Mouse (Mus musculus) c-Kit-positive CD71-negative TER-119-negative erythroid progenitor cells, embryonic 14.5 days (primary cell): ENCODE data around the gene Ccdc107.

Experiments
- DNase-seq: peaks from one replicate; pipeline ENCODE4 v3.0.0-alpha.2; 2013; ENCODE audit warnings: low read depth

The Ccdc107 gene

DNA sequence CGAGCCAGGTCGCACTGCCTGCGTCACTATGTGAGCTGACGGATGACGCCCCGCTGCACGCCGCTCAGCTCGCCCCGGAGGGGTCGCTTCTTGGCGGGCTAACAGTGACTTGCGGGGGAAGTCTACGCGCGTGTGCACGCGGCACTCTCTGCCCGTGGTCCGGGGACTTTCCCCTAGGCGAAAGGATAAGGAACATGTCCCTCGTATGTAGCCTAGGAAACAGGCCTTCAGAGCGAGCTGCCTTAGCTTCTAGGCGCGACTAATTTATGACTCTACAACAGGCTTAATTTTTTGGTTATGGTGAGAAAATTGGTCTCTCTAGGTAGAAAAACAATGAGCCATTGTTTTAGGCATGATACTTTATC lies at the start of gene Ccdc107:
Gene Ccdc107, plus strand, starts transcription at position 80 of the 365 bp plus-strand sequence.
- DNase-seq, result peak; percentile 84

DNA sequence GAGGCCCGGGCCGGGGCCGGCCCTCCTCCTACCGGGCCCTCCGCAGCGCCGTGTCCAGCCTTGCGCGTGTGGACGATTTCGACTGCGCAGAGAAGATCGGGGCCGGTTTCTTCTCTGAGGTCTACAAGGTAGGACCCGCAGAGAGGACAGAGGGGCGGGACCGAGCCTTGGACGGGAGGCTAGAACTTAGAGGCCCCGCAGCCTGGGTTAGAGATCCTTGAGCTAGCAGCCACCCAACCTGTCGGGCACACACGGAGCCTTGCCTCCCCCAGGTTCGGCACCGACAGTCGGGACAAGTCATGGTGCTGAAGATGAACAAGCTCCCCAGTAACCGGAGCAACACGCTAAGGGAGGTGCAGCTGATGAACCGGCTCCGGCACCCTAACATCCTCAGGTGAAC lies 49.2 kb upstream of the Ccdc107 start:
- no peak for DNase-seq

DNA sequence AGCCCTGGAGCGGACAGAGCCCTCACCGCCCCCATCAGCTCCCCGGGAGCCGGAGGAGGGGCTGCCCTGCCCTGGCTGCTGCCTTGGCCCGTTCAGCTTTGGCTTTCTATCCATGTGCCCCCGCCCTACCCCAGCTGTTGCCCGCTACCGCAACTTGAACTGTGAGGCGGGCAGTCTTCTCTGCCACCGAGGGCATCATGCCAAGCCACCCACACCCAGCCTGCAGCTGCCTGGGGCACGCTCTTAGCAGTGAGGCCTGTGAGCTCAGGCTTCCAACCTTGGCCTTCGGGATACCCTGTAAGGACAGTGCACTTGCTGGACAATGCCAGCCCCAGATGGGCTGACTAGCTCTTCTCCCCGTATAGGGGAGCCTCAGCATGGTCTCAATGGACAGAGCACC lies 45.4 kb upstream of the Ccdc107 start:
- DNase-seq, result no peak

DNA sequence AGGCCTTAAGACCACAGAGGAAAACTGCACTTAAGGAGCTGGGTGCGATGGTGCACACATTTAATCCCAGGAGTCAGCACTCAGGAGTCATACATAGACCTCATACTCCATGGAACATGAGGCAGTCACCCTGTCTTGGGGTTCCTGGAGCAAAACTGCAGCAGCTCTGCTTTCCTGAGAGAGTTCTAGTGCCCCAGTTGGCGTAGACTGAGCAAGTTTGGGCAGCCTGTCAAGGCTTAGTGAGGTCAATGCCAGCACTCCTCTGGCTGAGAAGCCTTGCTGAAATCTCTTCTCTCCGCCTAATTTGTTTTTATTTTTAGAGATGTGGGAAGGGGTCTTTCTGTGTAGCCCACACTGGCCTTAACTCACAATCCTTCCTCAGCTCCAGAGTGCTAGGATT lies 44.1 kb upstream of the Ccdc107 start:
- DNase-seq, result no peak

DNA sequence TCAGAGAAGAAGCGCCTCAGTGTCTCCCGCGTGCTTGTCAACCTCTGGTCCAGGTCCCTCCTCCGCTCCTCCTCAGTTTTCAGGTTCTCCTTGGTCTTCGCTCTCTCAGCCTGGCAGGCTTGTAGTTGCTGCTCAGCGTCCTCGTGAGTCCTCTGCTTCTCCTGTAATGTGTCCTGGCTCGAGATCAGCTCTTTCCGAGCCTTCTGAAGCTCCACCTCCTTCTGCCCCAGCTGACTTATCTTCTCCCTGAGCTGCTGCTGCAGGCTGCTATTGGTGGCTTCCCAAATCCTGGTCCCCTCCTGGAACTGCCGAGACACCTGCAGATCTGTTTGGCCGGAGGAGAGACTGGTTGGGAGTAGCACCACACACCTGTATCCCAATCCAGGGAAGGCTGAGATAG lies 40.4 kb upstream of the Ccdc107 start:
- no peak for DNase-seq

DNA sequence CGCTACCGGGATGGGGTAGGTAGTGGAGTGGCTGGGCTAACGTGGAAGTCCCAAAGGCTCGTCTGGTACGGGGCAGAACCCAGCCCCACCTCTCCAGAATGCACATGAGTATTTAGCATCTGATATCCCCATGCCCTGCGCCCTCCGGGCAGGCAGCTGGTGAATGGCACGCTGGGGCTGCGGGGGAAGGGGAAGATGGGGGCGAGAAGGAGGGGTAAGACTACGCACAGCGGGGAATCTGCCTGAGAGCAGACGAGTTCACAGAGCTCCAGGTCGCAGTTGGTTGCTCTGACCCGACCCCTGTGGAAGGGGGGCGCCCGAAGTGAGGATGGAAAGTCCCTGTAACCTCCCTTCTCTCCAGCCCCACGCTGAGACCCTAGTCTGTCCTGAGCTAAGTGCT lies 39.3 kb upstream of the Ccdc107 start:
- DNase-seq, result no peak

DNA sequence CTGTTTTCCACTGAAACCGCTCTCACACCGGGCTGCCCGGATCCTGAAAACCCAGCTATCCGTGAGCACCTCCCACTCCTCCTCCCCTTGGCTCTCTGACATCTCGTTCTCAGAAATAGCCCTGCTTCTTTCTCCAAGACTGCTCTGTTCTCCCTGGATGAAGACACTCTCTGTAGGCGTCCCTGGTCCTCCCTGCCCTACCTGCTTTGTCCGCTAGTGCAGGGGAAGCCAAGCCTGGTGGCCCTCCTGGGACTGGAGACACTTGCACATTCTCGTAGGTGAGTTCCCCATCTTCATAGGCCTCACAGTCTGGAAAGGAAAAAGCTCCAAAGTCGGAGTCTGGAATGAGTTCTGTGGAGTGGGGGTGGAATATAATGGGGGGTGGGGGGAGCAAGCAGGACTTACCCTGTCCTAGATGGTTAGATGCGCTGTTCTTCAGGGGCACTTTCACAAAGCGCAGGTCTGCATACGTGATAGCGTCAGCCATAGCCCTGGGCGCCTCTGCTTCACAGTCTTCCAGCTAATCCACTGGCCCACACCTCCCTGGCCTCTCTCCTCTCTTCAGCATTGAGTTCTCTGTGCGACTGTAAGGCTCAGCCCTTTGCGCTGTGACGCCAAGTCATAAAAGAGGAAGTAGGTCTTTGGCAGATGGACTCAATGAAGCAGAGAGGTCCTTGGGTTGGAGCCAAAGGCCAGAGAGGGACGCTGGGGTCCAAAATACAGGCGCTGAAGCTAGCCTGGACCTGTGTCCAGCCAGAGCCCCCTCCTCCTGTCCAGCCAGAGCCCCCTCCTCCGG lies 38.5 kb upstream of the Ccdc107 start, which contains the start of gene Cd72:
Gene Cd72, minus strand, starts transcription at position 588 of the 796 bp plus-strand sequence.
- no peak for DNase-seq

DNA sequence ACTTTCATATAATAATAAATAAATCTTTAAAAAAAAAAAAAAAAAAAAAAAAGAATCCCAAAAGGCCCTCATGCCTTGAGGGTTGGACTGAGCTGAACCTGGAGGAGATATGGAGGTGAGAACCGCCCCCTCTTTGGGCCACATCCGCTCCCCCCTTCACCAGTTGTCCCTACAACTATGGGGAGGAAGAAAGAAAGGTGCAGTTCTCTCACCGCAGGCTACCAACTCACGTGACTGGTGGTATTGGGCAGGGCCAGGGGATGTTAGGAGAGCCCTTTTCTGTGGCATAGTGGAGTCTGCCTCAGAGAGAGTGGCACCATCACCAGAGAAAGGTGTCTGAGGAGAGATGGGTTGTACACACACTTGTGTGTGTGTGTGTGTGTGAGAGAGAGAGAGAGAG lies 36.2 kb upstream of the Ccdc107 start:
- no peak for DNase-seq

DNA sequence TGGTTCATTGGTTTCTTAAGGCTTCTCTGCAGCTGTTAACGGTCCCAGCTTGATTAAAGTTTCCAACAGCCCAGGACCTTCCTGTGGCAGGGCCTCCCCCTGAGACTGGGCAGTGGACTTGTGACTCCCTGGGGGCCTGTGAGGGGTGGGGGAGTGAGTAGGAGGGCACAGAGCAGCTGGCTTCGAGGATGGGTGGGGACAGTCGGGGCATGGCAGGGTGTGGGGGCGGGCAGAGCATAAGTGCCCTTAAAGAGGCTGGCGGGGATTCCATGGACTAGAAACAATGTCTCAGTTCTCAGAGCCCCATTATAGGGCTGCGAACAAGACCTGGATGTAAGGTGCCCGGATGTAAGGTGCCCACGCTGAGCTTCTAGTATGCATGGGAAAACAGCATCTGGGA lies 35.6 kb upstream of the Ccdc107 start:
- DNase-seq, result no peak

DNA sequence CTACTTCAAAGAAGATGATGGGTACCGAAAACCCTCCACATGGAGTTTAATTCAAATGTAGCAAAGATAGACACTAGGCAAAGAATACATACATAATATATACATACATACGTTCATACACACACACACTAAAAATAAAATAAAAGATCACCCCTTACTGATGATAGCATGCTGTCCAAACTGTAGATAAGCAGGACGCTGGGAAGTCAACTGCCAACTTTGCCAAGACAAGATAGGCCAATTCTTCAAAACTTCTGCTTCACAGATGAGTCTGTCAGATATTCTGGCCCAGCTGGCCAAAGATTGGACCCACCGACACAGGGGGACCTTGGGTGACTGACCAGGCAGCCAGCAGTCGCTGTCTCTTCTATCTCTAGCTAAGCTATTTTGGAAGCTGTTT lies 29.6 kb upstream of the Ccdc107 start:
- DNase-seq, result no peak

DNA sequence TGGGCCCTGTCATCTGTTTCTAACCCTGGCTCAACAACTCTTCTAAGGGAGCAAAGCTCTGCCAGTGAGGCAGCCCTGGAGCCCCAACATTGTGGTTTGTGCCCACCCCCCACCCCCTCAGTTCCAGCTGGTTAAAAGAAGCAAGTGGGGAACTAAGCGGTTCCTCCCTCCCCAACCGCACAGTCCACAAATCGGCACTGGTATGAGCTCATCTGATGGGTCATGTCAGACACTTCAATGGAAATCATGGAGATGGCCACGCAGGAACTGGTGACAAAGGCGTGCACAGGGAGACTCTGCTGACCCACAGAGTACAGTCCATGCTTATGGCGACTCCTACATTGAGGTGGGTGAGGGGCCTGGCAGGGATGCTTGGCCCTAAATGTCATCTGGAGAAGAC lies 26.8 kb upstream of the Ccdc107 start:
- DNase-seq, result no peak

DNA sequence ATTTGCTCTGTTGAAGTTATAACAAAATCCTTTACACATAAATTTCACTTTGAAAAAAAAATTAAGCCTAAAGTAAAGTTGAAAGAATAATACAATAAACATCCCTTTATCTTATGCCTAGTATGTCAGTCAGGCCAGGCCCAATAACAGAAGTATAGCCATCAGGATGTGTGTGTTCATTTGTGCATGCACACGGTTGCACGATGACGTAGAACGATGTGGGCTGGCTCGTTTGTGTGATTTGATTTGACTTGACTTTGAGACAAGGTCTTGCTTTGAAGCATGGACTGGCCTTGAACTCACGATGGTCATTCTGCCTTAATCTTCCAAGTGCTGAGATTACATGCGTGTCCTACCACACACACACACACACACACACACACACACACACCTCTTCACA lies 25.8 kb upstream of the Ccdc107 start:
- DNase-seq, result no peak

DNA sequence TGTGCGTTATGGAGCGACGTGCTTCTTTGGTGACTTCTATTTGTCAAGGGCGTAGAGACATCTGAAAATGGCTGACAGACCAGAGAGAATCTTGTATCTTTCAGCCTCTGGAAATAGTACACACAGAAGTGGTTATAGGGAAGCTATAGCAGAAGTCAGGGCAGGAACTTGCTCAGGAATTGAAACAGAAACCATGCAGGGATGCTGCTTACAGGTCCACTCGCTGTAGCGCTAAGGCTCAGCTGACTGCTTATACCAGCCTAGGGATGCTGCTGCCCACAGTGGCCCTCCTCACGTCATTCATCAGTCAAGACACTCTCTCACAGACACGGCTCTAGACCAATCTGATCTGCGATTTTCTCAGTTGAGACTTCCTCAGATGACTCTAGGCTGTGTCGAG lies 22.4 kb upstream of the Ccdc107 start:
- DNase-seq, result no peak

DNA sequence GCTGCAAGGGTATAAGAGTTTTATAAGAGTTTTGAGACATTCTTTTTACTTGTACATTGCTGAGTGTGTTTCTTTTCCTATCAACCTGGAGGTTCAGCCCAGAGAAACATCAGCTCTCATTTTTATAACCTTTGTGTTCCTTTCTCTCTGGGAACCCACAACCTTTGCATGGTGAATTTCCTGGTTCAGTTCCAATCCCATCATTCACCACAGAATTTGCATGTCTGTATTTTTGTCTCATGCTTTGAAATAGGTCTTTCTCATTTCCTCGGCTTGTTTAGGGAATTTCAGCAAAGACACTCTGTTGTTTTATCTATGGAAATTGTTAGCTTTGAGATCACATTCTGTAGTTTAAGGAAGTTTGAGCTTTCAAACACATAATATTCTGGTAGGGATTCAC lies 19.1 kb upstream of the Ccdc107 start:
- no peak for DNase-seq

DNA sequence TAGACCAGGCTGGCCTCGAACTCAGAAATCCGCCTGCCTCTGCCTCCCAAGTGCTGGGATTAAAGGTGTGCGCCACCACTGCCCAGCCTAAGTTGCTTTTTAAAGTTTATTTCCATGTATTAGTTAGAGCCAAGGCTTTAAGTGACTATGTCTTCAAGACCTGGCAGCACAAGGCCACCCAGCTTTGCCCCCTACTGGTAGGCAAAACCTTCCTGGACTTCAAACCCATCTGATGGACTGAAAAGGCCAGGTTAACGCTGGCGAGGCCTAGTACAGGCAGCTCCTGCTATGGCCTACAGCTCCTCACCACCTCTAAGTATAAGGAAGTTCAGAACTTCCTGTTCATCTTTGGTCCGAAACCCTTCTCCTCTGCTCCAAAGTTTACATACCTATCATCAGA lies 16.1 kb upstream of the Ccdc107 start:
- no peak for DNase-seq

DNA sequence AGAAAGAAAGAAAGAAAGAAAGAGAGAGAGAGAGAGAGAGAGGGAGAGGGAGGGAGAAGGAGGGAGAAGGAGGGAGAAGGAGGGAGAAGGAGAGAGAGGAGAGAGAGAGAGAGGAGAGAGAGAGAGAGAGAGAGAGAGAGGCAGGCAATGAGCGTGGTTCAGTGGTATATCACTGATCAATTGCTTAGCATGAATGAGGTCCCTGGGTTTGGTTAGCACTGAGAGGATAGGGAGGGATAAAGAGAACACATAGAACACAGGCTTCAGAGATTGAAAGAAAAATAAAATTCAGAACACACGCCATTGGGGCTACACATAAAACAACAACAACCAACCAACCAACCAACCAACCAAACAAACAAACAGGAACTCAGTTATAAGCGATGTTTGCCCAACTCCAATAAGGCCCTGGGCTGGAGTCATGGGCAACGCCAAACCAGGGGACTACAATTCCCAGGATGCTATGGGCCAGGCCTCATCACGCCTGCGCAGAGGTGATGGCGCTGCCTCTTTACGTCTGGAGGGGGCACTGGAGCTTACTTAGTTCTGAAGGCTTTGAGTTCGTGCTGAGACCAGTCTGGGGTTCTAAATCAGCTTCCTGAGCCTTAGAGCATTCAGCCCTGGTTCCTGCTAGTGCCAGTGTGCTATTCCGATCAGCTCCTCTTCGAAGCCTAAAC lies 14.7 kb upstream of the Ccdc107 start:
- peak; percentile 87 for DNase-seq

DNA sequence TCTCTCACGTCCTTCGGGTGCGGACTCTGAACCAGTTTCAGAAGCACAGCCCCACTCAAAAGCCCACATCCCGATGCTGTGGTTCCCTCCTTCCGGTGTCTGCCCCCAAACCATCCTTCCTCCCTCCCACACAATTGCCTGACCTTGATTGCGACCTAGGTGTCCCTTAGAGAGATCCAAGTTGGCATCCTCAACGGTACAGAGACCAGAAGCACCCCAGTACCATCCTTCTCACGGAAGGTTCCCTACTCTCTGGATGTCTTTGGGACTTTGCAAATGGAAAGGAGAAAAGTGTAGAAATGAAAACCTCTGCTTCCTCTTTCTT lies 14.2 kb upstream of the Ccdc107 start:
- no peak for DNase-seq

DNA sequence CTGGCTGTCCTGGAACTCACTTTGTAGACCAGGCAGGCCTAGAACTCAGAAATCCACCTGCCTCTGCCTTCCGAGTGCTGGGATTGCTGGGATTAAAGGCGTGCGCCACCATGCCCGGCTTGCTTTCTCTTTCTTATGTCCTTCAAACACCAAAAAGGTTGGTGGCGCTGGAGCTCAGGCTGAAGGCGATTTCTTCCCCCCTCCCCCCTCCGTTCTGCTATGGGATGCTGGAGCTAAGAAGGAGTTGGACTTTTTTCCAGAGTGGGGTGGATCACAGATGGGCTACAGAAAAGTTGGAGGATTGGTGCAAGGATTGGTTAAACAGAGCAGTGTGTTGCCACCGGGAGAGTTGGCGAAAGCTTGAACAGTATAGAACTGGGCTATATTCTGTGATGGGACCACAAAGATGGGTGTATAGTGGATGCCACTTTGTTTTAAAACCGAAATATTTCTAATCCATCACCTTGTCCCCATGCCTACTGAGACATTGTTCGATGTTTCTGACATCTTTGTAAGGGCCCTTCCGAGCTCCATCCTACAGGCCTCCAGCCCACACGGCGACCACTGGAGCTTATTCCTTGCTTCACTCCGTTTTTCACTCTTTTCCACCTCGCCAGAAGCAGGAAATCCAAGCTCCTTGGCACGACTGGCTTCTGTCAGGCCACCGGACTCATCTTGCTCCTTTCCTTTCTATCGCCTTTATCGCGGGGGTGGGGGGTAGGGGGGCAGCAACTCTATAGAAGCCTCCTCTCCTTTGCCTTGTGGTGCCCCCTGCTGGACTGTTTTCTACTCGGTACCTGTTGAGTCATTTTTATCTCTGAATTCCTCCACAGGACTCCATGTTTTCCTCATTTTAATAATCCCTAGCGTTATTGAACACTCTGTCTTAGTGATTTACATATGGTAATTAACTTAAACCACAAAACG lies 13.5 kb upstream of the Ccdc107 start:
- DNase-seq, result no peak

DNA sequence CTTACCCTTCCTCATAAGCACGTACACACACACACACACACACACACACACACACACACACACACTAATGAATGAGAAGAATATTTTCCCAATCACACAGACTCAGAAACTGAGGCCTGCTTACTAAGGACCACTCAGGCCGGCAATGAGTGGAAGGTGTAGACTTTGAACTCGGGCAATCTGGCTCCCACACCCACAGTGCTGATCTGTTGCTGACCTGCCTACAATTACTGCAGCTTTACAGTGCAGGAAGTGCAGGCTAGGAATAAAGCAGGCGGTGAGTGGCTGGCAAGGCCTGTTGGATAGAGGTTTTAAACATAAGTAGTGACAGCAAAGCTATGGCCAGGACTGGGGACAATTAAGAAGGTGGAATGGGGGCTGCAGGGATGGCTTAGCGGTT lies 11.7 kb upstream of the Ccdc107 start:
- no peak for DNase-seq

DNA sequence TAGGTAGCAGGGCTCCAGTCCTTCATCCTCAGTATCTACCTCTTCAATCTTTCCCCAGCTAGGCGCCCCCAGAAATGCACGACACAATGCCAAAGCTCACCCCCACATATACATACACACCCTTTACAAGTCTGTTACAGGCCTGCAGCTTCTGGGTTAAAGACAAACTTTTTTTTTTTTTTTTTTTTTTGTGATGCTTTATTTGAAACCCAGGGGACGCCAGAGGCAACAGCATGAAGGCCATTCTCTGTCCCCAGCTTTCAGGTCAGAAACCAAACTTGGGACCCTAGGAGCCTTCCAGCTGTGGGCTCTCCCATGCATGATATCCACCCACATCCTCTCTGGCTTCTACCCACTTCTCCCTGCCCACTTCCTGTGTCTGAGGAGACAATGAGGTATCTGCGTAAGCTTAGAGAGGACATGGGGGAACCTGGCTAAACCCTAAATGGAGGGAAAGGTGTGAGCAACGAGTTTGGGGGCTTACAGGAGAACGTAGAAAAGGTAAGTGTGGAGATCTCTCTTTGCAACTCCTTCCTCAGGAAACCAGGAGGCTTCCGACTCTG lies 10.7 kb upstream of the Ccdc107 start:
- no peak for DNase-seq

DNA sequence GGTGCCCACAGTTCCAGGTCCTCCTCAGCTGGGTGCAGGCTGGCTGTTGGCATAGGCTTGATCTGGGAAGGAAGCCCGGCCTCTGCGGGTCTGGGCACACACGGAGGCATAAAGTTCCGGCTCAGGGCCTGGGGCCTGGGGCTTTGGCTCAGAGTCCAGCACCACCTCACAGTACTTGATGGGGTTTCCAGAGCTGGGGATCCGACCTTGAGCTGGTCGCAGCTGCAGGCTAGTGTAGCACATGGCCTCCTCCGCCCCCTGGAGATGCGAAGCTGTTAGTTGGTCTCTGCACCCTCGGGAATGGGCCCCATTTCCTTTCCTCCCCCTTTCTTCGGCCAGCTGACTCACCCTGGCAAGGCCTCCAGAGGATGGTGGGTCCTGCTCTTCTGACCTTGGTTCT lies 10.1 kb upstream of the Ccdc107 start:
- no peak for DNase-seq

DNA sequence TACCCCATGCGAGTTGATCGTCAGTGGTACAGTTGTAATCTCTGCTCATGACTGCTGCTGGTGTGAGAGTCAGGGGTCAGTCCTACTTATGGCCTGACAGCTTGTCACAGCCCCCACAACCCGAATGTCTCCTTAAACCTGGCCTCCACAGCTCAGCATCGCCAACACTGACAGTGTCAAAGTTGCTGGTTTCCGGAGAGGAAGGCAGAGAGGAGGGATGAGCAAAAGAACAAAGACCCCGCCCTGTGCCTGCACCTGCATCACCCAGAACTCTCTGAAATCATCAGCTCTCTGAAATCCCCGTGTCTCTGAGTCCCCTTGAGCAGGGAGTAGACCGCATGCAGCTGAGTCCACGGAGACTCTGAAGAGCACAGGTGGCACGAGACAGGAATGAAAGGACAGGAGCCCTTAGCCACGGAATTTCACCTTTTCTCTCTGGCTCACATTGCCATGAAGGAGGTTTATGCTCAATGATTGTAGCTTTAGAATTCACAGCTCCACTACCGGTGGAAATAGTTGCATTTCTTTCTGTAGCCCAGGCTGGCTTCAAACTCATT lies 9.1 kb upstream of the Ccdc107 start, which contains the start of gene Sit1:
Gene Sit1, minus strand, starts transcription at position 200 of the 557 bp plus-strand sequence.
- DNase-seq, result no peak
